Mouse (Mus musculus): ENCODE results near the gene Rgl1. TPM values are rescaled to one million over a fixed set of nuclear protein-coding genes. Genes with fewer than 3 reads are reported as not detected.

Gene Rgl1
- total and polyA plus RNA-seq, 2 experiments from 2014 or later, result 16.2 to 16.9 TPM

DNA sequence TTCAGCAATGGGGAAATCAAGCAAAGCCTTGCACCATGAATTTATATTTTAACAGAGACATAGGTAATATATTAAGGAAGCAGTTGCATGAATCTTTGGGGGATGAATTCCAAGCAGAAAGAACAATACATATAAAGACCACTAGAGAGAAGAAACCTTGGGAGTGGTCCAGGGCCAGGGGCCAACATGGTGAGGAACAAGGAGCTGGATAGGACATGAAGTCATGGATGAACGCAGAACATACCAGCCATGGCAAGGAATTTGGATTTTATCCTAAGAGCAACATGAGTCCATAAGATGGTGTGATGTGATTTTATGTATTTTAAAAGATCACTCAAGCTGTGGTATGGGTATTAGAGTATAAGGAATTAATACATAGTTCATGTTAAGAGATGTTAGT, 273.9 kb downstream of the Rgl1 start:
- H3K27me3 ChIP-seq (ENCODE audit: insufficient read depth, low read length), result no peaks in the 10 kb centered on the region
- no peak for TF ChIP-seq CTCF (IDR thresholded peaks at IDR 0.05)
- no peaks in the 10 kb centered on the region for H3K4me1 ChIP-seq (ENCODE audit: insufficient read depth, low read length)
- no peak overlapping the region for H3K27ac ChIP-seq (ENCODE audit: low read depth, low read length)
- H3K9ac ChIP-seq (replicated peaks; ENCODE audit: low read length, poor library complexity, severe bottlenecking), result no peak overlapping the region
- no peak overlapping the region for H3K4me3 ChIP-seq (ENCODE audit: low read depth, low read length)
- DNase-seq (ENCODE audit: low spot score) (no peak), ATAC-seq (ENCODE audit: low FRiP score) (no peak)
- WGBS, result 97% methylated on average over 1 of the region's 1 CpGs
- H3K9me3 ChIP-seq (ENCODE audit: low read length), result no peaks in the 10 kb centered on the region
- no peaks in the 10 kb centered on the region for H3K36me3 ChIP-seq (ENCODE audit: insufficient read depth, low read length)
- no peak overlapping the region for H3K4me2 ChIP-seq (ENCODE audit: low read depth, low read length, poor library complexity, severe bottlenecking)

DNA sequence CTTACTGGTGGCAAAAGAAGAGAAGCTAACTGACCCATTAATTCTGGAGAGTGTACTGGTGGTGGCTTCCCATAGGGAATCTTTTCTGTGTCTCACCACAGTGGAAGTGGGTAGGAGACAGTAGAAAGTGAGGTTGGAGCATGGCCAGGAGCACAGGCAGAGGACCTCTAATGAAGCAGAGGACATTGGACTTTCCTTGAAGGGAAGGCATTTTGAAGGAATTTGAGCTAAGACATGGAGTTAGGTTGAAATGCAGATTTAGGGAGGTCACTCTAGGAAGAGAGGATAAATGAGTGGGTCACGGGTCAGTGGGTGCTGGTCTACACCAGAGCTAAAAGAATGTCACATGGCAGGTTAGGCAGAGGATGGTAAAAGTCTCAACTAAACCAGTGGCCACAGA, 275.3 kb downstream of the Rgl1 start:
- DNase-seq (ENCODE audit: low spot score) (no peak), ATAC-seq (ENCODE audit: low FRiP score) (no peak)
- H3K4me3 ChIP-seq (ENCODE audit: low read depth, low read length), result no peak overlapping the region
- H3K27me3 ChIP-seq (ENCODE audit: insufficient read depth, low read length), result no peaks in the 10 kb centered on the region
- H3K4me1 ChIP-seq (ENCODE audit: insufficient read depth, low read length), result no peaks in the 10 kb centered on the region
- H3K9ac ChIP-seq (replicated peaks; ENCODE audit: low read length, poor library complexity, severe bottlenecking), result no peak overlapping the region
- H3K36me3 ChIP-seq (ENCODE audit: insufficient read depth, low read length), result no peaks in the 10 kb centered on the region; the same call in 1 of the 2 replicates
- TF ChIP-seq CTCF (IDR thresholded peaks at IDR 0.05), result no peak
- H3K27ac ChIP-seq (ENCODE audit: low read depth, low read length), result no peak overlapping the region
- 97% methylated on average over 1 of the region's 1 CpGs for WGBS
- no peak overlapping the region for H3K4me2 ChIP-seq (ENCODE audit: low read depth, low read length, poor library complexity, severe bottlenecking)
- no peaks in the 10 kb centered on the region for H3K9me3 ChIP-seq (ENCODE audit: low read length)

DNA sequence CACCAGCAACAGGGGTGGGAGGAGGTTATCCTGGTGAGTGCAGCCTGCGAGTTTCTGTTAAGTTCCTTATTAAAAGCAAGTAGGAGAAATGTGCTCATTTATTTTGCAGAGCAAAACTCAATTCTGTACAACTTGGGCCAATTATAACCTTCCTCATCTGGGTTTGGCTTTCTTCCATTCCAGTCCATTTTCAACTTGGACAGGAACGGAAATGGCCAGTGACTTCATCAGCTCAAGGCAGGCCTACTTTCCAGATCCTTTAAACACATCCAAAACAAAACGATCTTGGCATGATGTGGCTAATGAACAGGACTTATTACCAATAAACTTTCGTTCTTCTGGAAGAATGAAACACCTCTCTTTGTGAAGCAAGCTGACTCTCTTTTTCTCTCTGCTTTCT, 290.0 kb downstream of the Rgl1 start:
- no peaks in the 10 kb centered on the region for H3K9me3 ChIP-seq (ENCODE audit: low read length)
- no peaks in the 10 kb centered on the region for H3K36me3 ChIP-seq (ENCODE audit: insufficient read depth, low read length)
- no peak overlapping the region for H3K9ac ChIP-seq (replicated peaks; ENCODE audit: low read length, poor library complexity, severe bottlenecking)
- no peak overlapping the region for H3K4me3 ChIP-seq (ENCODE audit: low read depth, low read length)
- WGBS, result 88% methylated on average over 4 of the region's 4 CpGs
- H3K27ac ChIP-seq (ENCODE audit: low read depth, low read length), result no peak overlapping the region
- no peak for TF ChIP-seq CTCF (IDR thresholded peaks at IDR 0.05)
- H3K4me2 ChIP-seq (ENCODE audit: low read depth, low read length, poor library complexity, severe bottlenecking), result no peak overlapping the region
- no peak for DNase-seq (ENCODE audit: low spot score)
- no peaks in the 10 kb centered on the region for H3K4me1 ChIP-seq (ENCODE audit: insufficient read depth, low read length)
- H3K27me3 ChIP-seq (ENCODE audit: insufficient read depth, low read length), result no peaks in the 10 kb centered on the region
- no peak for ATAC-seq (ENCODE audit: low FRiP score)

DNA sequence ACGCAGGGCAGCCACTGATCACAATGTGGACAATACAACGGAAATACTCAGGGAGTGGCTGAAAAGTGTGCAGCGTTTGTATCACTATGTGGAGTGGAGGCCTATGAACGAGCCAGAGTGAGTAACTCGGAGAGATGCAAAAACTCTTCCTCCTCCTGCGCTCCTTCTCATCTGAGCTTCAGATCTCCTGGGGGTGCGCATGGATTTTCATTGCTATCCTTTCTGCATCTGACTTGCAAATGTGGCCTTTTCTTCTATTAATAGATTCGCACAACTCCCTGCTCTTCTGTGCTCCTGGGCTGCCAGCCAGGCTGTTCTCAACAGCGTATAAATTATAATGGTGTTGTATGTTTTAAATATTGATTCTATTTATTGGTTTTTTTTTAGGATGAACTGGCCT, 297.7 kb downstream of the Rgl1 start:
- Histone ChIP-seq H3K9ac (replicated peaks; ENCODE audit: low read length, poor library complexity, severe bottlenecking) (no peak overlapping the region), H3K27me3 (ENCODE audit: insufficient read depth, low read length) (no peaks in the 10 kb centered on the region), H3K4me2 (ENCODE audit: low read depth, low read length, poor library complexity, severe bottlenecking) (no peak overlapping the region), H3K36me3 (ENCODE audit: insufficient read depth, low read length) (no peaks in the 10 kb centered on the region), H3K4me3 (ENCODE audit: low read depth, low read length) (no peak overlapping the region), H3K27ac (ENCODE audit: low read depth, low read length) (0 out of 2 replicates have a peak overlapping the region, but pooled peaks have one; percentile 9), H3K9me3 (ENCODE audit: low read length) (no peaks in the 10 kb centered on the region), H3K4me1 (ENCODE audit: insufficient read depth, low read length) (no peaks in the 10 kb centered on the region)
- no peak for ATAC-seq (ENCODE audit: low FRiP score)
- peak; percentile 40 for DNase-seq (ENCODE audit: low spot score)
- TF ChIP-seq CTCF (IDR thresholded peaks at IDR 0.05), result no peak
- 26% methylated on average over 9 of the region's 9 CpGs for WGBS

Other genes with a start within 250 kb of the Rgl1 start
- not detected in 2 replicates for gene Apobec4, start 15.8 kb downstream of the Rgl1 start, total RNA-seq (2014; rRNA removed)
- gene Apobec4, start 15.8 kb downstream of the Rgl1 start, polyA plus RNA-seq (2015; fragmentation: Nextera tagmentation; extraction: Ambion mirVana), result not detected in 2 replicates
- gene Arpc5, start 191 bp upstream of the Rgl1 start, total RNA-seq (2014; rRNA removed), result 168 and 207 TPM in 2 replicates
- 384 and 410 TPM in 2 replicates for gene Arpc5, start 191 bp upstream of the Rgl1 start, polyA plus RNA-seq (2015; fragmentation: Nextera tagmentation; extraction: Ambion mirVana)
- gene Ncf2, start 33.8 kb upstream of the Rgl1 start, total RNA-seq (2014; rRNA removed), result 1.2 and 1.6 TPM in 2 replicates
- 1.8 and 1.9 TPM in 2 replicates for gene Ncf2, start 33.8 kb upstream of the Rgl1 start, polyA plus RNA-seq (2015; fragmentation: Nextera tagmentation; extraction: Ambion mirVana)
- gene Smg7, start 136.3 kb upstream of the Rgl1 start, total RNA-seq (2014; rRNA removed), result 63.5 and 72.6 TPM in 2 replicates
- gene Smg7, start 136.3 kb upstream of the Rgl1 start, polyA plus RNA-seq (2015; fragmentation: Nextera tagmentation; extraction: Ambion mirVana), result 29.9 and 30.5 TPM in 2 replicates
- gene Nmnat2, start 188.6 kb upstream of the Rgl1 start, total RNA-seq (2014; rRNA removed), result 145 and 152 TPM in 2 replicates
- 80.4 and 87.6 TPM in 2 replicates for gene Nmnat2, start 188.6 kb upstream of the Rgl1 start, polyA plus RNA-seq (2015; fragmentation: Nextera tagmentation; extraction: Ambion mirVana)

All from midbrain, postnatal 0 days (tissue).